Mouse (Mus musculus) intestine, embryonic 16.5 days (tissue): ENCODE measurements around the gene Poglut1. TPM values are rescaled to one million over a fixed set of nuclear protein-coding genes. Genes with fewer than 3 reads are reported as not detected.

Source experiments
- ATAC-seq: fragments of 200-750 bp; cut with Nextera tagmentation; 2 replicates; pipeline ENCODE4 v1.8.0; 2017; ENCODE audit warnings: moderate TSS enrichment, moderate library complexity
- H3K27ac ChIP-seq: fragments of 300-500 bp; sonication (generic); 2 replicates; pipeline ENCODE4 v1.5.1; 2014; ENCODE audit warnings: mild to moderate bottlenecking, low read length
- H3K27me3 ChIP-seq: fragments of 300-500 bp; sonication (generic); replicated peaks from 2 replicates; pipeline ENCODE4 v1.6.1; 2014; ENCODE audit warnings: low read length, control low read depth, mixed read lengths; ENCODE audit not compliant: control insufficient read depth, insufficient read depth
- H3K36me3 ChIP-seq: fragments of 300-500 bp; sonication (generic); 2 replicates; pipeline ENCODE4 v1.6.1; 2014; ENCODE audit warnings: low read length, control low read depth; ENCODE audit not compliant: control insufficient read depth, insufficient read depth
- H3K4me1 ChIP-seq: fragments of 300-500 bp; sonication (generic); 2 replicates; pipeline ENCODE4 v1.6.1; 2014; ENCODE audit warnings: low read length, control low read depth, mixed read lengths; ENCODE audit not compliant: control insufficient read depth, insufficient read depth
- H3K4me2 ChIP-seq: fragments of 300-500 bp; sonication (generic); 2 replicates; pipeline ENCODE4 v1.6.1; 2014; ENCODE audit warnings: low read depth, low read length, control low read depth
- H3K4me3 ChIP-seq: fragments of 300-500 bp; sonication (generic); 2 replicates; pipeline ENCODE4 v1.5.1; 2014; ENCODE audit warnings: mild to moderate bottlenecking, low read length
- H3K9ac ChIP-seq: fragments of 300-500 bp; sonication (generic); 2 replicates; pipeline ENCODE4 v1.6.1; 2014; ENCODE audit warnings: low read depth, low read length
- H3K9me3 ChIP-seq: fragments of 300-500 bp; sonication (generic); 2 replicates; pipeline ENCODE4 v1.6.1; 2016; ENCODE audit warnings: low read length, control low read depth; ENCODE audit not compliant: control insufficient read depth
- WGBS: fragments of 180-500 bp; shearing (Covaris S2); extraction: QIAGEN DNeasy Blood & Tissue Kit; methylation state at CpG from one replicate; pipeline ENCODE4 v1.1.7; 2014; 5-methylcytosine and 5-hydroxymethylcytosine counted together
- polyA plus RNA-seq: library from polyadenylated mRNA; unstranded; fragments of >200 nt; fragmentation: Nextera tagmentation; extraction: Ambion mirVana; gene quantifications from 2 replicates; pipeline ENCODE4 v1.2.1, GENCODE M21; 2015

The Poglut1 gene
- polyA plus RNA-seq, 1 experiment from 2014 or later, result 33.9 TPM

DNA sequence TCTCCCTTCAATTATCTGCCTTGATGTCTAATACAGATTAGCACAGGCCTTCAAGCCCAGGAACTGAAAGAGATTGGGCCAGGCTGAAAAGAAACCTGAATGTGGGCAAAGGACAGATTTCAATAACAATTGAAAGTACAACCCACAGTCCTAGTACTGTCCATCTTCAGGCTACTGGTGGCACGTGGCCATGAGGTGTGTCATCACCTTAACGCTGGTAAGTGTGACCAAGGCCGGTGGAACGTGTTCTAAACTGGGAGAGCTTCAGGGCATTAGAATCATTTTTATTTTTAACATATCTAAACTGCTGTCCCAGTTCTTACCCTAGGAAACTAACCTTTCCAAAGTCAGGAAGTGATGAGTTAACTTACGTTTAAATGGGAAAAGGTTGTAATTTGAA, 37.1 kb upstream of the Poglut1 start:
- peaks cover 22% of the 10 kb centered on the region for H3K36me3 ChIP-seq

GRCm38 (mm10) chr16:38585186-38585585, 35.1 kb upstream of the Poglut1 start:
- H3K27me3 ChIP-seq, result no peaks in the 10 kb centered on the region
- WGBS, result 89% methylated on average over 5 of the region's 5 CpGs
- H3K36me3 ChIP-seq, result peaks cover 16% of the 10 kb centered on the region
- no peak for ATAC-seq
- H3K9ac ChIP-seq, result no peak overlapping the region
- H3K4me2 ChIP-seq, result no peak overlapping the region
- H3K4me1 ChIP-seq, result no peaks in the 10 kb centered on the region
- H3K9me3 ChIP-seq, result no peaks in the 10 kb centered on the region
- no peak overlapping the region for H3K27ac ChIP-seq
- no peak overlapping the region for H3K4me3 ChIP-seq

More for the DNA sequence above, 37.1 kb upstream of the Poglut1 start:
- Histone ChIP-seq H3K4me1 (0 out of 2 replicates have a peak, but pooled peaks cover 4% of the 10 kb centered on the region), H3K9ac (no peak overlapping the region), H3K4me3 (no peak overlapping the region), H3K4me2 (no peak overlapping the region), H3K27ac (no peak overlapping the region), H3K9me3 (no peaks in the 10 kb centered on the region), H3K27me3 (no peaks in the 10 kb centered on the region)
- WGBS, result 91% methylated on average over 5 of the region's 5 CpGs
- no peak for ATAC-seq

GRCm38 (mm10) chr16:38584761-38585160, 34.7 kb upstream of the Poglut1 start:
- no peak for ATAC-seq
- Histone ChIP-seq H3K9me3 (no peaks in the 10 kb centered on the region), H3K36me3 (peaks cover 16% of the 10 kb centered on the region), H3K4me2 (no peak overlapping the region), H3K9ac (no peak overlapping the region), H3K4me3 (no peak overlapping the region), H3K27me3 (no peaks in the 10 kb centered on the region), H3K27ac (no peak overlapping the region), H3K4me1 (no peaks in the 10 kb centered on the region)
- 87% methylated on average over 7 of the region's 7 CpGs for WGBS

DNA sequence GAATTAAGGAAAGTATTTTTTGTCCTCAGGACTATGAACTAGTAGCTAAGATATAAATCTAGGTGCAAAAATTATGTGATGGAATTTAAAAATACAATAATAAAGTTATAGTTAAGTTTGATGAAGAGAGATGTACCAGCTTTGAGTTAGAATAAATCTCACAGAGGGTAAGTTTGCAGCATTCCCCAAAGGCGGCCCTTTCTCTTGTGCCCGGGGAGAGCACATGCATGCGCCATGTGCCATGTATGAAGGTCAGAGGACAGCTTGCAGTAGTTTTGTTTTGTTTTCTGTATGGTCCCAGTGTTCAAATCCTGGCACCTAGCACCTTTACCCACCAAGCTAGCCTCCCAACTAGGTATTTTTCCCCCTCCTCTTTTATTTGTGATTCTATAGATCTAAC, 21.4 kb upstream of the Poglut1 start:
- no peak overlapping the region for H3K4me2 ChIP-seq
- 98% methylated on average over 3 of the region's 3 CpGs for WGBS
- H3K36me3 ChIP-seq, result peaks cover 8% of the 10 kb centered on the region

DNA sequence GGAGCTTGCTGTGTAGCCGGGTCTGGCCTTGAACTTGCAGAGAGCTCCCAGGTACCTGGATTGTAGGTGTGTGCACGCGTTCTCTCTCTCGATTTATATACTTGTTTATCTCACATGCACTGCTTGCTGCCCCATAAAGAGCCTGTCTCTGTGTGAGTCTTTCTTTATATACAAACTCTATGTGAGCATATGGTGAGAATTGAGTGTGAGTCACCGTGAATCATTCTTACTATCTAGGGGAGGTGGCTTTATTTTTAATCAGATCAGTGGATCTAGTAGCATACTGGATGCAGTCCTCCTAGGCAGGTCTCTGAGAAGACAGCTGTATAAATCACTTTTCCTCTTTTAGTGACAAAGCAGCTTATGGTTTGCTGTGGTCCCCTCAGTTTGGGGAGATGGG, 18.1 kb upstream of the Poglut1 start:
- Histone ChIP-seq H3K27ac (no peak overlapping the region), H3K4me2 (no peak overlapping the region), H3K4me1 (peaks cover 7% of the 10 kb centered on the region), H3K4me3 (no peak overlapping the region), H3K36me3 (peaks cover 2% of the 10 kb centered on the region), H3K9ac (no peak overlapping the region), H3K27me3 (no peaks in the 10 kb centered on the region), H3K9me3 (no peaks in the 10 kb centered on the region)
- WGBS, result 92% methylated on average over 5 of the region's 5 CpGs
- ATAC-seq, result no peak

More for the DNA sequence above, 21.4 kb upstream of the Poglut1 start:
- Histone ChIP-seq H3K27ac (no peak overlapping the region), H3K27me3 (no peaks in the 10 kb centered on the region), H3K4me3 (no peak overlapping the region), H3K4me1 (no peaks in the 10 kb centered on the region), H3K9me3 (no peaks in the 10 kb centered on the region), H3K9ac (no peak overlapping the region)
- ATAC-seq, result no peak

- Histone ChIP-seq H3K9me3 (no peaks in the 10 kb centered on the region), H3K36me3 (no peaks in the 10 kb centered on the region), H3K4me2 (peak overlapping the region; percentile 70), H3K4me1 (peaks cover 7% of the 10 kb centered on the region), H3K27me3 (no peaks in the 10 kb centered on the region), H3K4me3 (peak overlapping the region; percentile 94), H3K9ac (peak overlapping the region; percentile 94), H3K27ac (no peak overlapping the region)
- 30% methylated on average over 10 of the region's 10 CpGs for WGBS
- no peak for ATAC-seq
Observed at GRCm38 (mm10) chr16:38563516-38563915, 13.5 kb upstream of the Poglut1 start.

DNA sequence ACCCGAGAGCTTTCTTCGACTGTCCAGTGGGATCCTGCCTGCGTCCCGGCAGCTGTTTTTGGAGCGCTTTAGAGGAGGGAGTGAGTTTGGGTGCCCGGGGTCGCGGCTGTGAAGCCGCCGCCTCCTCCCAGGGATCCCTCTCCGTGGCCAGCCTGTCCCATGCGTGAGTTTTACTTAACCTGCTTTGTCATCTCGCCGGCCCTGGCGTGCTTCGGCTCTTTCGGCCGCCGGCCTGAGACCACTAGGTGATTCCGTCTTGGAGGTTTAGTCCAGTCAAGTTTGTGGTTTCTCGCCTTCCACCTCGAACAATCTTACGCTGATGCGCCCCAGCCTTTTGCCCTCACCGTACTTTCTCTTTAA, 12.9 kb upstream of the Poglut1 start:
- whole genome bisulfite sequencing, result under 1% methylated on average over 25 of the region's 25 CpGs

DNA sequence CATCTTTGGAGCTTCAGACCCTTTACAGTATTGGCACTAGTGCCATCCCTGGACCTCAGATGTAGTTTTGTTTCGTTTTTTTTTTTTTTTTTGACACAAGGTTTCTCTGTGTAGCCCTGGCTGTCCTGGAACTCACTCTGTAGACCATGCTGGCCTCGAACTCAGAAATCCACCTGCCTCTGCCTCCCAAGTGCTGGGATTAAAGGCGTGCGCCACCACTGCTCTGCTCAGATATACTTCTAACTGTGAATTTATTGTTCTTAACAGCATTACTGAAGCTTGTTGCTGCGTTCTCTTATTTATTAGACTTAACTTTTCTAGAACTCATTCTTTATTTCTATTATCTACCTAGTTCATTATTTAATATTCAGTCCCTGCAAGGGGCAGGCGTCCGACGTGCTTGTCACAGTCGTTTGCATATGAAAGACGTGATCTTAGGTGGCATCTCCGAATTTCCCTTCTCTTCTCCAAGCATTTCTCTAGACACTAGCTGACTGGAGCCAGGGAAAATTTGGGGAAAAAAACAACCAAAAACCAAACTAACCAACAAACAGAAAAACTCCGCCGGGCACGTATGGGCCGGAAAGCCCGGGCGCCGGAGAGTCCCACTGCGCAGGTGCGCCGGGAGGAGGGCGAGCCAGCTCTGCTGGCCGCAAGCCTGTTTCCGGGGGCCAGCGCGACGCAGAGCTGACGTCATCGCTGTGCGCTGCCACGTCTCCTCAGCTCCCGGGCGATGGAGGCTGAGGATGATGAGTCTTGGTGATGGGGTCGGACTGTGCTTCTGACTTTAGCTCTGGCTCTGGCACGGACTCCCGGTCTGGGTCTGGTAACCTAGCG, 12.3 kb upstream of the Poglut1 start:
- ATAC-seq, result peak; percentile 99
- H3K9ac ChIP-seq, result peak overlapping the region; percentile 94
- H3K4me2 ChIP-seq, result peak overlapping the region; percentile 49
- WGBS, result 7% methylated on average over 35 of the region's 37 CpGs
- H3K9me3 ChIP-seq, result no peaks in the 10 kb centered on the region
- H3K36me3 ChIP-seq, result no peaks in the 10 kb centered on the region
- peaks cover 7% of the 10 kb centered on the region for H3K4me1 ChIP-seq
- no peaks in the 10 kb centered on the region for H3K27me3 ChIP-seq
- peak overlapping the region; percentile 94 for H3K4me3 ChIP-seq
- H3K27ac ChIP-seq, result peak overlapping the region; percentile 73

More for the DNA sequence above, 12.9 kb upstream of the Poglut1 start:
- peak; percentile 79 for ATAC-seq
- H3K27me3 ChIP-seq, result no peaks in the 10 kb centered on the region
- H3K27ac ChIP-seq, result peak overlapping the region; percentile 73
- peaks cover 7% of the 10 kb centered on the region for H3K4me1 ChIP-seq
- H3K4me2 ChIP-seq, result peak overlapping the region; percentile 70
- no peaks in the 10 kb centered on the region for H3K36me3 ChIP-seq
- H3K4me3 ChIP-seq, result peak overlapping the region; percentile 94
- H3K9me3 ChIP-seq, result no peaks in the 10 kb centered on the region
- H3K9ac ChIP-seq, result peak overlapping the region; percentile 94

DNA sequence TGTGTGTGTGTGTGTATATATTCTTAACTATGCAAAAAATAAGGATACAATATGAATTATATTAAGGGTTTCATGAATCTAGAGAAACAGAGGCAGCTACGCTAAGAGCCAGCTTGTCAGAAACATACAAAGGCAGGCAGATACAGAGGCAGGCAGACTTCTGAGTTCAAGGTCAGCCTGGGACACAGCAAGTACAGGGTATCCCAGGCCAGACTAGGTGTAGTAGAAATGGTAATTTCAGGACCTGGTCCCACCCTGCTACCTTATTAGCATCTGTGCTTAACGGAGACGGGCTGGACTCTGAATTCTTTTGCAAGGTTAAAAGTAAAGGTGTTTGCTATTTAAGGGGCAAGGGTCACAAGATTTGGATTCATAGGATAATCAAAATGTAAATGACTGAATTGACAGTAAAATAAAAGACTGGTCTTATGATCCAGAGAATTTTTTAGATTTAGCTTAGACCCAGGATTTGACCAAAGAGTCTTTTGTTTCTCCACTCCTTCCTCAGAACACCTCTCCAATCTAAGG, 8.2 kb upstream of the Poglut1 start, which contains the start of gene Tmem39a:
TSS of gene Tmem39a (plus strand) at position 478 of the 528 bp plus-strand sequence.
- H3K4me3 ChIP-seq, result no peak within 1 kb of the TSS
- no peak within 1 kb of the TSS for H3K4me2 ChIP-seq
- H3K9me3 ChIP-seq, result no peaks in the 10 kb centered on the region
- H3K36me3 ChIP-seq, result no peaks in the 10 kb centered on the region
- 0 out of 2 replicates have a peak, but pooled peaks cover 5% of the 10 kb centered on the region for H3K27me3 ChIP-seq
- no peak within 1 kb of the TSS for H3K27ac ChIP-seq
- ATAC-seq, result no peak
- 82% methylated on average over 3 of the region's 3 CpGs for WGBS
- no peaks in the 10 kb centered on the region for H3K4me1 ChIP-seq
- no peak within 1 kb of the TSS for H3K9ac ChIP-seq
